ENCODE assay signal across 9 mouse cellular contexts in the genomic region with DNA sequence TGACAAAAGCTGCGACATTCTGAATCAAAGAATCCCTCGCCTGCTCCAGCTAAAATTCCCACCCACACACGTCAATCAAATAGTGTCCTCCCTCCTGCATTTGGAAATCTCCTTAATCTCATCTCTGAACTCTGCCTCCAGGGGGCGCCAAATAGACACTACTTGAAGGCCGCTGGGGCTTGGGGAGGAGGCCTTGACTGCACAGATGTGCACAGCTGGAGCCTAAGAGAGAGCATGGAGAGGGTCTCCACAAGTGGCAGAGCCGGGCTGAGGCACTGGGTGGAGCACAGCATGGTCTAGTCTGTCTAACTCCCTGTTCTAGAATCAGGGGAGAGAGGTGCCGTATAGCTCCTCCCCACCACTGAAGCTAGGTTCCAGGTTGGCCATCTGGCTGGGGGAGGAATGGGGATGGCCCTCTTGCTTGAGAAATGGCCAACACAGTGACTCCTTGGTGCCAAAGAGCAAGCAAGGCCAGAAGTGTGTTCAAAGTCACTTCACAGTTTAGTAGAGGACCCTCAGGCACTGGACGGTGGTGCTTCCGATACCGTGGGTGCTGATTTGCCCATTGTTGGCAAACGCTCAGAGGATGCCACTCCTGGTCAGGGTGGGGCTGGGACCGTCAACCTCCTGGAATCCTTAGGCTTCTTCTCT. TPM values are rescaled to one million over a fixed set of nuclear protein-coding genes. Genes with fewer than 3 reads are reported as not detected.
A peak's percentile ranks its signal among the peaks of the same experiment; 100 is the strongest.
DNase-seq lines count a peak whose midpoint lies in the region; ATAC-seq and TF ChIP-seq lines count a peak whose summit lies in the region.
"Had no signal": no experiment of that assay in that cellular context is flagged by ENCODE, and none has a peak within 500 bp of the region (broad histone marks: within the 10 kb centered on the region; RNA-seq: fewer than 3 reads in every experiment).

No protein-coding gene starts in this region.

- peak; percentile 92 for TF ChIP-seq RAD21 in CH12.LX (IDR thresholded peaks at IDR 0.05; ENCODE audit: low read depth, low read length)

- 47% methylated on average over 12 of the region's 12 CpGs for WGBS in embryonic facial prominence, embryonic 14.5 days
- WGBS in lung, postnatal 0 days: 44% methylated on average over 12 of the region's 12 CpGs

- peaks cover 4% of the 10 kb centered on the region for H3K27me3 ChIP-seq in CH12.LX (replicated peaks)
- no peaks in the 10 kb centered on the region; the same call in 1 of the 2 replicates for H3K27me3 ChIP-seq in embryonic facial prominence, embryonic 14.5 days (replicated peaks; ENCODE audit: control insufficient read depth, insufficient read depth, low read length)
- no peaks in the 10 kb centered on the region for H3K27me3 ChIP-seq in lung, postnatal 0 days (replicated peaks; ENCODE audit: insufficient read depth, low read length)

- H3K27ac ChIP-seq in CH12.LX (ENCODE audit: insufficient read depth, low read depth): no peak overlapping the region
- no peak overlapping the region for H3K27ac ChIP-seq in embryonic facial prominence, embryonic 14.5 days (replicated peaks; ENCODE audit: low read depth, low read length)
- no peak overlapping the region for H3K27ac ChIP-seq in layer of hippocampus, adult 2 months
- H3K27ac ChIP-seq in lung, postnatal 0 days (ENCODE audit: low read length): no peak overlapping the region
- H3K27ac ChIP-seq: heart, embryonic 13.5 days had no signal

- no peak for TF ChIP-seq POLR2A in CH12.LX (IDR thresholded peaks at IDR 0.05; ENCODE audit: low read depth, low read length)

- peak; percentile 64 to 95; a peak in 3 of 4 replicates for TF ChIP-seq CTCF in CH12.LX (conservative IDR thresholded peaks at IDR 0.05 in 1 of 2, IDR thresholded peaks at IDR 0.05 in 1 of 2; ENCODE audit: low read depth in 2 of 2, low read length in 2 of 2)
- TF ChIP-seq CTCF in layer of hippocampus, adult 2 months (conservative IDR thresholded peaks at IDR 0.05): peak; percentile 88
- peak; percentile 90 for TF ChIP-seq CTCF in lung, postnatal 0 days (IDR thresholded peaks at IDR 0.05)

- peak; percentile 67; the same call in 1 of the 2 replicates for ATAC-seq in embryonic facial prominence, embryonic 14.5 days (ENCODE audit: low read depth)
- ATAC-seq in lung, postnatal 0 days: peak; percentile 66

- dilution Hi-C loops in CH12.LX (cut with MboI; ENCODE audit: extremely low pct_ligation_motif_present, extremely low pct_unique_long_range_greater_than_20kb, low sequenced_read_pairs): no loop called here

- peak; percentile 71 for DNase-seq in CH12.LX (ENCODE audit: extremely low read depth)
- peak; percentile 87 for DNase-seq in adrenal gland, postnatal 25 days
- DNase-seq in embryonic facial prominence, embryonic 14.5 days (ENCODE audit: low spot score): peak; percentile 85
- peak; percentile 55 for DNase-seq in heart, postnatal 25 days (ENCODE audit: low spot score)
- peak; percentile 74 to 89 for DNase-seq in layer of hippocampus, adult 2 months (ENCODE audit: low spot score in 2 of 2)
- DNase-seq in lung, postnatal 0 days (ENCODE audit: low spot score): peak; percentile 87
- DNase-seq in right cerebral cortex, postnatal 14 days: peak; percentile 85
- peak; percentile 40 for DNase-seq in urinary bladder, postnatal 10 days (ENCODE audit: low spot score)

- intact Hi-C loops in heart, postnatal 25 days (cut with DNase I): loop anchor here (1.0 to 2.0 kb wide), 3 partner anchors 41 to 139 kb away; no protein-coding TSS in a partner anchor

- no peaks in the 10 kb centered on the region for H3K79me2 ChIP-seq in CH12.LX (replicated peaks; ENCODE audit: control insufficient read depth, extremely low read depth, insufficient read depth, poor library complexity, severe bottlenecking)

- in situ Hi-C loops in CH12.LX (cut with MboI; ENCODE audit: low pct_ligation_motif_present, low pct_unique_long_range_greater_than_20kb, low sequenced_read_pairs): loop anchor here (5.0 kb wide), 2 partner anchors 53 to 138 kb away; a partner anchor contains a TSS

- no peak overlapping the region for H3K4me3 ChIP-seq in CH12.LX (replicated peaks in 1 of 3; ENCODE audit: low read depth in 2 of 3, low read length in 2 of 3, poor library complexity in 1 of 3)
- no peak overlapping the region for H3K4me3 ChIP-seq in embryonic facial prominence, embryonic 14.5 days (ENCODE audit: low read depth, low read length)
- no peak overlapping the region for H3K4me3 ChIP-seq in layer of hippocampus, adult 2 months
- no peak overlapping the region for H3K4me3 ChIP-seq in lung, postnatal 0 days (ENCODE audit: low read depth, low read length)
- H3K4me3 ChIP-seq: heart, embryonic 13.5 days had no signal

- no peak overlapping the region for H3K4me2 ChIP-seq in CH12.LX (ENCODE audit: insufficient read depth, low read depth, poor library complexity, severe bottlenecking)
- H3K4me2 ChIP-seq in embryonic facial prominence, embryonic 14.5 days (ENCODE audit: low read depth, low read length): no peak overlapping the region
- no peak overlapping the region for H3K4me2 ChIP-seq in lung, postnatal 0 days (replicated peaks; ENCODE audit: low read depth, low read length)
- H3K4me2 ChIP-seq: heart, embryonic 13.5 days had no signal

- no peak for TF ChIP-seq EP300 in CH12.LX (IDR thresholded peaks at IDR 0.05; ENCODE audit: low read length)
- no peak for TF ChIP-seq EP300 in lung, postnatal 0 days (IDR thresholded peaks at IDR 0.05)

- H3K4me1 ChIP-seq in CH12.LX (ENCODE audit: control insufficient read depth in 1 of 2, insufficient read depth in 2 of 2): peaks cover 0 to 10% of the 10 kb centered on the region in 2 experiments; a peak in 2 of 4 replicates
- H3K4me1 ChIP-seq in embryonic facial prominence, embryonic 14.5 days (ENCODE audit: control insufficient read depth, insufficient read depth, low read length): no peaks in the 10 kb centered on the region
- H3K4me1 ChIP-seq in lung, postnatal 0 days (ENCODE audit: insufficient read depth, low read depth, low read length): no peaks in the 10 kb centered on the region

- H3K9me3 ChIP-seq in CH12.LX (replicated peaks; ENCODE audit: low read length): no peaks in the 10 kb centered on the region
- no peaks in the 10 kb centered on the region for H3K9me3 ChIP-seq in embryonic facial prominence, embryonic 14.5 days (ENCODE audit: control insufficient read depth, low read length)
- no peaks in the 10 kb centered on the region for H3K9me3 ChIP-seq in lung, postnatal 0 days (ENCODE audit: low read length)
- H3K9me3 ChIP-seq: heart, embryonic 13.5 days had no signal

- H3K9ac ChIP-seq in CH12.LX (ENCODE audit: insufficient read depth, low read depth): no peak overlapping the region
- H3K9ac ChIP-seq in embryonic facial prominence, embryonic 14.5 days (ENCODE audit: low read depth, low read length): no peak overlapping the region
- no peak overlapping the region for H3K9ac ChIP-seq in lung, postnatal 0 days (replicated peaks; ENCODE audit: low read depth)
- H3K9ac ChIP-seq: heart, embryonic 13.5 days had no signal

- no peaks in the 10 kb centered on the region for H3K36me3 ChIP-seq in CH12.LX (replicated peaks in 1 of 2; ENCODE audit: control insufficient read depth in 1 of 2, insufficient read depth in 1 of 2, low read length in 1 of 2)
- H3K36me3 ChIP-seq in embryonic facial prominence, embryonic 14.5 days (ENCODE audit: control insufficient read depth, insufficient read depth, low read length): no peaks in the 10 kb centered on the region
- no peaks in the 10 kb centered on the region for H3K36me3 ChIP-seq in lung, postnatal 0 days (ENCODE audit: insufficient read depth, low read length)
- H3K36me3 ChIP-seq: heart, embryonic 13.5 days had no signal

TF ChIP-seq in CH12.LX, 34 proteins besides CTCF, POLR2A, EP300 and RAD21:
- TF ChIP-seq E2F4 (IDR thresholded peaks at IDR 0.05; ENCODE audit: insufficient replicate concordance, low read depth, low read length) (no peak), SMC3 (IDR thresholded peaks at IDR 0.05; ENCODE audit: low read depth, low read length) (peak; percentile 98), ZNF384 (IDR thresholded peaks at IDR 0.05; ENCODE audit: low read depth, low read length) (no peak), ZC3H11A (IDR thresholded peaks at IDR 0.05; ENCODE audit: low read depth, low read length) (peak; percentile 88), ZMIZ1 (IDR thresholded peaks at IDR 0.05; ENCODE audit: low read depth, low read length) (no peak), IRF4 (IDR thresholded peaks at IDR 0.05; ENCODE audit: low read depth, low read length) (peak; percentile 43; the same call in 1 of the 2 replicates), CHD1 (IDR thresholded peaks at IDR 0.05; ENCODE audit: low read depth, low read length) (no peak), MEF2A (IDR thresholded peaks at IDR 0.05; ENCODE audit: borderline replicate concordance, low read depth, low read length) (0 out of 2 replicates have a peak, but pooled peaks have one; percentile 36), MAZ (IDR thresholded peaks at IDR 0.05; ENCODE audit: low read depth, low read length) (peak; percentile 78), NELFE (IDR thresholded peaks at IDR 0.05; ENCODE audit: low read depth, low read length) (0 out of 2 replicates have a peak, but pooled peaks have one; percentile 17)

RNA-seq across cellular contexts. Expression of a gene that starts 32.6 kb away (rescaled TPM):
- total RNA-seq in CH12.LX (2012; rRNA removed) (0.13 and 0.25 TPM in 2 replicates), CH12.LX (2014; rRNA removed) (not detected in 2 replicates)
- 0.07 TPM in 1 of 2 replicates, not detected in the other for polyA plus RNA-seq in CH12.LX (2012; ENCODE audit: insufficient read length, low read depth)
- total RNA-seq in adrenal gland, postnatal 25 days (2021): 16.6 and 23.2 TPM in 2 replicates
- polyA plus RNA-seq in embryonic facial prominence, embryonic 14.5 days (2014; fragmentation: Nextera tagmentation; extraction: Ambion mirVana): 2.0 and 2.5 TPM in 2 replicates
- 1 to 10 TPM; 3.0 to 3.9 TPM for total RNA-seq in heart, postnatal 25 days (2021)
- 1 to 10 TPM; 4.7 to 5.1 TPM for total RNA-seq in layer of hippocampus, adult 2 months (2021)
- polyA plus RNA-seq in lung, postnatal 0 days (2015; fragmentation: Nextera tagmentation; extraction: Ambion mirVana): 0.58 and 0.79 TPM in 2 replicates

RNA-seq across cellular contexts. Expression of a gene that starts 51.6 kb away (rescaled TPM):
- total RNA-seq in CH12.LX (2012; rRNA removed): 0.08 and 0.13 TPM in 2 replicates
- total RNA-seq in CH12.LX (2014; rRNA removed): 0.11 TPM in 2 replicates
- 0.16 TPM in 1 of 2 replicates, not detected in the other for polyA plus RNA-seq in CH12.LX (2012; ENCODE audit: insufficient read length, low read depth)
- 22.9 and 31.9 TPM in 2 replicates for total RNA-seq in adrenal gland, postnatal 25 days (2021)
- polyA plus RNA-seq in embryonic facial prominence, embryonic 14.5 days (2014; fragmentation: Nextera tagmentation; extraction: Ambion mirVana): 3.9 TPM in 2 replicates
- total RNA-seq in heart, postnatal 25 days (2021): 1 to 10 TPM; 7.2 to 8.1 TPM
- 10 to 100 TPM; 11.7 to 13.4 TPM for total RNA-seq in layer of hippocampus, adult 2 months (2021)
- 3.8 and 3.9 TPM in 2 replicates for polyA plus RNA-seq in lung, postnatal 0 days (2015; fragmentation: Nextera tagmentation; extraction: Ambion mirVana)

Comparison
In these comparisons a context has a peak if more than half of its experiments do, and no peak if none do; other contexts are left out.
1. RNA of a gene that starts 51.6 kb away (total RNA-seq): 22.9 to 31.9 TPM in adrenal gland, postnatal 25 days, 11.7 to 13.4 TPM in layer of hippocampus, adult 2 months and 7.2 to 8.1 TPM in heart, postnatal 25 days; 0.08 to 0.13 TPM in CH12.LX; every median in the first group is over 4 times any median in the second.
2. Peak in every context shown above with its lines, with median percentiles within 50 percentile points of each other: DNase-seq and CTCF ChIP-seq.